Mouse (Mus musculus): ENCODE measurements around the gene Cks1b. TPM values are rescaled to one million over a fixed set of nuclear protein-coding genes. Genes with fewer than 3 reads are reported as not detected.

Gene Cks1b
- polyA plus RNA-seq (2014; fragmentation: Illumina TruSeq; extraction: RNeasy Lipid Tissue Mini Kit (QIAGEN cat#74804); ENCODE audit: low read depth, low replicate concordance), result 3.3 TPM

GRCm38 (mm10) chr3:89418170-89418860 is at the start of gene Cks1b, which contains the start of gene Shc1:
Cks1b (minus strand) TSS chr3:89418383.
Shc1 (plus strand) TSS chr3:89418443.

GRCm38 (mm10) chr3:89454401-89455177 is 36.4 kb upstream of the Cks1b start, which contains the start of gene Pmvk:
Pmvk (plus strand) TSS chr3:89454541.

GRCm38 (mm10) chr3:89436176-89437113 is 18.3 kb upstream of the Cks1b start, which contains the start of gene Pbxip1:
Pbxip1 (plus strand) TSS chr3:89436706.

DNA sequence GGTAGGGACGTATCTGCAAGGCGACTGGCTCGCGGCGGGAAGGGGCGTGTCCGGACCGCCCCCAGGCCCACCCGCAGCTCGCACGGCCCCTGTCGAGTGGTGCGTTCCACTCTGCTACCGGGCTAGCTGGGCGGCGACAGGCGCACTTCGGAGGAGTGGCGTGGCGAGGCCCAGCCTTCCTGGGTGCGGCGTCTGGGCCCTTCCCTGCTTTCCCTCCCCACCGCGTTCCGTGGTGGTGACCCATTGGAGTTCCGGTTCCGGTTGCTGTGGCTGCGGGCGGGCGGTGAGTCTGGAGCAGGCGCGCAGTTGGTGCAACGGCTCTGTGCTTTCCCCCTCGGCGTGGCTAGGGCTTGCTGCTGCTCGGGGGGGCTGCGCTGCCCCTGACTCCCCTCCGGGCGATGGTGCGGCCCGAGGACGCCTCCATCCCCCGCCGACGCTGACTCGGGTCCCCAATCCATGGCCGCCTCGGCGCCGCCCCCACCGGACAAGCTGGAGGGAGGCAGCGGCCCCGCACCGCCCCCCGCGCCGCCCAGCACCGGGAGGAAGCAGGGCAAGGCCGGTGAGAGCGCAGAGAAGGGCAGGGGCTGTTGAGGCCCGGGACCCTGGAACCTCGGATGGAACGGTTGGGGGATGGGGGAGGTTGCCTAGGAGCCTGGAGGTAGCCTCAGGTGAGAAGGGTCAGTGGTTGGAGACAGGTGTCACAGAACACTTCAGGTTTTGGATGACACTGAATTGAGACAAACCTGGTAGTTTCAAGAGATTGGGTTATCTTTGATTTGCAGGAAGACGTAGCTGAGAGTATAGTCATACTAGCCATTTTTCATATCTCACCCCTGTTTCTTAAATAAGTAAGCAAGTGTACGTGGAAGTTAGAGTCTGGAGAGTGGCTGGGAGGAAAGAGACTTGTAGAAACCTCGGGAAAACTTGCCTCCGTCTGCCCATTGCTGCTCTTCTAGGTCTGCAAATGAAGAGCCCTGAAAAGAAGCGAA is 12.3 kb upstream of the Cks1b start, which contains the start of gene Pygo2:
Gene Pygo2, plus strand, starts transcription at position 44 of the 989 bp plus-strand sequence.

DNA sequence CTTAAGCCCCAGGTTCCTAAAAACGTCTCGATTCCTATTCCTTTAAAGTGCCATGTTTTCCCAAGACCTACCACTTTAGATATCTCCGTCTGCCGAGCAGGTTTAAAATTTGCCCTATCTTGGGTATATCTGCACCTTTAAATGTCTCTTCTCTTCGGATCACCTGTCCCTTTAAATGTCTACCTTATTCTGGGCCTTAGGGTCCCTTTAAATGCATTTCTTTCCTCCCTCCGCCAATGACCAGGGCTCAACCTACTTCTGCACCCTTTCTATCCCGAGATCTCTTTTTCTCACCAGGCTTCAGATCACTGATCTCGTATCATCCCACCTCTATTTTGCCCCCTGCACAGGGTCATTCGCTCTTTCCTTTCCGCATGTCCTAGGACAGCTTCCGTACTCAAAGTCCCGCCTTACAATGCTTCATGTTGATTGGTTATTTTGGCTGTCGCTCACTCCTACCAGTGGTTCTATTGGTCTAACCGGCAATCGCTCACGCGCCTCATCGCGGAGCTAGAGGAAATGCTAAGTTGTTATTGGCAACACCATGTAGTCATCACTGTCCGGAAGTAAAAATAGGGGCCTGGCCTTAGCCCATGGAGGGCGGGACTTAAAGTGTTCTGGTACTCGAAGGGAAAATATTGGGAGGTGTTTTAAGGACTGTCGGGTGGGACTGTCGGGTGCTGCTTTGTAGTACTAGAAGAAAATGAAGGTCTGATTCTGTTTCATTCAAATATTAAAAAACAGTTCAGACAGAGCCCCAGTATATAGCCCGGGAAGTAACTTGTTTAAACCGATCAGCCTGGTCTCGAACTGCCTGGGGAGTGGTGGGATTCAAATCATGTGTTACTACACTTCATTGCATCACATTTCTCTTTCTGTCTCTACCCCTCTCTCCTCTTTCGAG is 6.4 kb downstream of the Cks1b start, which contains the start of gene Flad1:
Gene Flad1, minus strand, starts transcription at position 381 of the 904 bp plus-strand sequence.

GRCm38 (mm10) chr3:89402693-89403092 is 15.5 kb downstream of the Cks1b start, which contains the start of gene Lenep:
Lenep (minus strand) TSS chr3:89402793.

GRCm38 (mm10) chr3:89394006-89394893 is 23.9 kb downstream of the Cks1b start, which contains the start of gene Zbtb7b:
Zbtb7b (minus strand) TSS chr3:89394776.

Other genes starting within 250 kb of the Cks1b start
- 10.6 TPM for gene Scamp3, start 240.9 kb downstream of the Cks1b start, polyA plus RNA-seq (2014; fragmentation: Illumina TruSeq; extraction: RNeasy Lipid Tissue Mini Kit (QIAGEN cat#74804); ENCODE audit: low read depth, low replicate concordance)
- 0.76 TPM for gene Fam189b, start 235.2 kb downstream of the Cks1b start, polyA plus RNA-seq (2014; fragmentation: Illumina TruSeq; extraction: RNeasy Lipid Tissue Mini Kit (QIAGEN cat#74804); ENCODE audit: low read depth, low replicate concordance)
- 16.0 TPM for gene Gba, start 215.5 kb downstream of the Cks1b start, polyA plus RNA-seq (2014; fragmentation: Illumina TruSeq; extraction: RNeasy Lipid Tissue Mini Kit (QIAGEN cat#74804); ENCODE audit: low read depth, low replicate concordance)
- gene Thbs3, start 203.2 kb downstream of the Cks1b start, polyA plus RNA-seq (2014; fragmentation: Illumina TruSeq; extraction: RNeasy Lipid Tissue Mini Kit (QIAGEN cat#74804); ENCODE audit: low read depth, low replicate concordance), result 1.5 TPM
- 29.7 TPM for gene Mtx1, start 191.3 kb downstream of the Cks1b start, polyA plus RNA-seq (2014; fragmentation: Illumina TruSeq; extraction: RNeasy Lipid Tissue Mini Kit (QIAGEN cat#74804); ENCODE audit: low read depth, low replicate concordance)
- 5.0 TPM for gene Muc1, start 189.3 kb downstream of the Cks1b start, polyA plus RNA-seq (2014; fragmentation: Illumina TruSeq; extraction: RNeasy Lipid Tissue Mini Kit (QIAGEN cat#74804); ENCODE audit: low read depth, low replicate concordance)
- gene Krtcap2, start 172.4 kb downstream of the Cks1b start, polyA plus RNA-seq (2014; fragmentation: Illumina TruSeq; extraction: RNeasy Lipid Tissue Mini Kit (QIAGEN cat#74804); ENCODE audit: low read depth, low replicate concordance), result 24.4 TPM
- gene Trim46, start 172.1 kb downstream of the Cks1b start, polyA plus RNA-seq (2014; fragmentation: Illumina TruSeq; extraction: RNeasy Lipid Tissue Mini Kit (QIAGEN cat#74804); ENCODE audit: low read depth, low replicate concordance), result 0.19 TPM
- gene Dpm3, start 159.0 kb downstream of the Cks1b start, polyA plus RNA-seq (2014; fragmentation: Illumina TruSeq; extraction: RNeasy Lipid Tissue Mini Kit (QIAGEN cat#74804); ENCODE audit: low read depth, low replicate concordance), result not detected
- gene Slc50a1, start 147.8 kb downstream of the Cks1b start, polyA plus RNA-seq (2014; fragmentation: Illumina TruSeq; extraction: RNeasy Lipid Tissue Mini Kit (QIAGEN cat#74804); ENCODE audit: low read depth, low replicate concordance), result 38.2 TPM
- 20.5 TPM for gene Efna1, start 137.2 kb downstream of the Cks1b start, polyA plus RNA-seq (2014; fragmentation: Illumina TruSeq; extraction: RNeasy Lipid Tissue Mini Kit (QIAGEN cat#74804); ENCODE audit: low read depth, low replicate concordance)
- not detected for gene Efna3, start 95.4 kb downstream of the Cks1b start, polyA plus RNA-seq (2014; fragmentation: Illumina TruSeq; extraction: RNeasy Lipid Tissue Mini Kit (QIAGEN cat#74804); ENCODE audit: low read depth, low replicate concordance)
- gene Efna4, start 80.4 kb downstream of the Cks1b start, polyA plus RNA-seq (2014; fragmentation: Illumina TruSeq; extraction: RNeasy Lipid Tissue Mini Kit (QIAGEN cat#74804); ENCODE audit: low read depth, low replicate concordance), result not detected
- 14.9 TPM for gene Adam15, start 68.4 kb downstream of the Cks1b start, polyA plus RNA-seq (2014; fragmentation: Illumina TruSeq; extraction: RNeasy Lipid Tissue Mini Kit (QIAGEN cat#74804); ENCODE audit: low read depth, low replicate concordance)
- not detected for gene Dcst2, start 56.4 kb downstream of the Cks1b start, polyA plus RNA-seq (2014; fragmentation: Illumina TruSeq; extraction: RNeasy Lipid Tissue Mini Kit (QIAGEN cat#74804); ENCODE audit: low read depth, low replicate concordance)
- gene Dcst1, start 53.1 kb downstream of the Cks1b start, polyA plus RNA-seq (2014; fragmentation: Illumina TruSeq; extraction: RNeasy Lipid Tissue Mini Kit (QIAGEN cat#74804); ENCODE audit: low read depth, low replicate concordance), result 0.35 TPM
- gene Zbtb7b, start 23.6 kb downstream of the Cks1b start, polyA plus RNA-seq (2014; fragmentation: Illumina TruSeq; extraction: RNeasy Lipid Tissue Mini Kit (QIAGEN cat#74804); ENCODE audit: low read depth, low replicate concordance), result 11.5 TPM
- 2.4 TPM for gene Lenep, start 15.6 kb downstream of the Cks1b start, polyA plus RNA-seq (2014; fragmentation: Illumina TruSeq; extraction: RNeasy Lipid Tissue Mini Kit (QIAGEN cat#74804); ENCODE audit: low read depth, low replicate concordance)
- gene Flad1, start 6.5 kb downstream of the Cks1b start, polyA plus RNA-seq (2014; fragmentation: Illumina TruSeq; extraction: RNeasy Lipid Tissue Mini Kit (QIAGEN cat#74804); ENCODE audit: low read depth, low replicate concordance), result 1.6 TPM
- 33.2 TPM for gene Shc1, start 60 bp upstream of the Cks1b start, polyA plus RNA-seq (2014; fragmentation: Illumina TruSeq; extraction: RNeasy Lipid Tissue Mini Kit (QIAGEN cat#74804); ENCODE audit: low read depth, low replicate concordance)
- 7.7 TPM for gene Pygo2, start 11.8 kb upstream of the Cks1b start, polyA plus RNA-seq (2014; fragmentation: Illumina TruSeq; extraction: RNeasy Lipid Tissue Mini Kit (QIAGEN cat#74804); ENCODE audit: low read depth, low replicate concordance)
- 23.5 TPM for gene Pbxip1, start 18.3 kb upstream of the Cks1b start, polyA plus RNA-seq (2014; fragmentation: Illumina TruSeq; extraction: RNeasy Lipid Tissue Mini Kit (QIAGEN cat#74804); ENCODE audit: low read depth, low replicate concordance)
- 1.9 TPM for gene Pmvk, start 36.2 kb upstream of the Cks1b start, polyA plus RNA-seq (2014; fragmentation: Illumina TruSeq; extraction: RNeasy Lipid Tissue Mini Kit (QIAGEN cat#74804); ENCODE audit: low read depth, low replicate concordance)
- 10.0 TPM for gene Kcnn3, start 101.8 kb upstream of the Cks1b start, polyA plus RNA-seq (2014; fragmentation: Illumina TruSeq; extraction: RNeasy Lipid Tissue Mini Kit (QIAGEN cat#74804); ENCODE audit: low read depth, low replicate concordance)

Measured in sigmoid colon, adult 10 weeks (tissue).